Mouse (Mus musculus) megakaryocyte, embryonic 14.5 days (primary cell): ENCODE measurements around the gene Prkd3.

Experiments used
- FLI1 ChIP-seq: IDR thresholded peaks from 2 replicates; pipeline ENCODE4 v1.6.1; 2012; ENCODE audit warnings: low read length, inconsistent platforms, mixed read lengths
- GATA1 ChIP-seq: IDR thresholded peaks from 3 replicates; pipeline ENCODE4 v1.6.1; 2012; ENCODE audit warnings: mixed read lengths, low read length, inconsistent platforms, borderline replicate concordance

GRCm38 (mm10) chr17:78999745-79000270 is 20.8 kb downstream of the Prkd3 start:
- TF ChIP-seq GATA1 (no peak), FLI1 (no peak)
